Mouse (Mus musculus) lung, adult 2 months (tissue): ENCODE results near the gene Gm20388.

ENCODE experiments used
- CTCF ChIP-seq: fragments of 200-500 bp; IDR thresholded peaks from 2 replicates; pipeline ENCODE4 v1.5.1; 2011; ENCODE audit warnings: mild to moderate bottlenecking, low read length, control low read depth; ENCODE audit not compliant: insufficient read depth
- POLR2A ChIP-seq: fragments of 200-500 bp; IDR thresholded peaks from 2 replicates; pipeline ENCODE4 v1.6.1; 2011; ENCODE audit warnings: low read depth, mild to moderate bottlenecking, control low read depth, low read length, borderline replicate concordance; ENCODE audit errors: extremely low read depth

DNA sequence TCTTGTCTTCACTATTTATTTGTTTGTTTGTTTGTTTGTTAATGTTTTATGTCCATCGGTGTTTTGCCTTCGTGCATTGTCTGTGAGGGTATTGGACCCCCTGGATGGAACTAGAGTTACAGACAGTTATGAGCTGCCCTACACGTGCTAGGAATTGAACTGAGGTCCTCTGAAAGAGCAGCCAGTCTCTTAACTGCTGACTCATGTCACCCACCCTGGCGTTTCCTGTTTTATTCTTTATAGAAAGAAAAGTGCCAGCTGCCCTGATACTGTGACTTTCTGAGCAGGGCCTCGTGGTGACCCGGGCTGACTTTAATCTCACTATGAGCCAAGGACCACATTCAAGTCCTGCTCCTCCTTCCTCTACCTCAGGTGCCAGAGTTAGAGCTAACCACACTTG is 2504.9 kb downstream of the Gm20388 start:
- no peak for TF ChIP-seq POLR2A
- TF ChIP-seq CTCF, result no peak
